Mouse (Mus musculus): Measurements from ENCODE around the gene Olfr872.
"Not testable (repeated sequence)": the region's sequence is repeated elsewhere in the genome, so short reads cannot be mapped to it uniquely, and the experiment has no call there.

Gene Olfr872

GRCm38 (mm10) chr9:20236819-20237218 is at the start of gene Olfr872:
TSS of gene Olfr872 (plus strand) at chr9:20237119.
- no peak for DNase-seq

- no peak for DNase-seq
Measured at GRCm38 (mm10) chr9:20202131-20202530, 34.8 kb upstream of the Olfr872 start.

GRCm38 (mm10) chr9:20203413-20203984 is 33.4 kb upstream of the Olfr872 start:
- DNase-seq: not testable (repeated sequence)

- DNase-seq: no peak
Measured at GRCm38 (mm10) chr9:20210812-20211211, 26.1 kb upstream of the Olfr872 start.

- no peak for DNase-seq
Measured at GRCm38 (mm10) chr9:20211477-20211876, 25.4 kb upstream of the Olfr872 start.

- no peak for DNase-seq
Measured at GRCm38 (mm10) chr9:20211907-20212306, 25.0 kb upstream of the Olfr872 start, which contains the start of gene Olfr871. TSS of gene Olfr871 (plus strand) at chr9:20212207.

- no peak for DNase-seq
Measured at GRCm38 (mm10) chr9:20237378-20237777, 459 bp downstream of the Olfr872 start.

- no peak for DNase-seq
Measured at GRCm38 (mm10) chr9:20282051-20282450, 45.1 kb downstream of the Olfr872 start, which contains the start of gene Olfr39. TSS of gene Olfr39 (plus strand) at chr9:20282351.

GRCm38 (mm10) chr9:20295562-20295961 is 58.6 kb downstream of the Olfr872 start:
- not testable (repeated sequence) for DNase-seq

- no peak for DNase-seq
Measured at GRCm38 (mm10) chr9:20298232-20298631, 61.3 kb downstream of the Olfr872 start, which contains the start of gene Olfr873. TSS of gene Olfr873 (plus strand) at chr9:20298532.
